Mouse (Mus musculus) brain, embryonic 18.5 days (tissue): ENCODE measurements around the gene Cyp17a1.

Experiments used
- DNase-seq: peaks from one replicate; pipeline ENCODE4 v3.0.0-alpha.2; 2012; ENCODE audit warnings: low read depth, low spot score

Cyp17a1 gene

GRCm38 (mm10) chr19:46670691-46671090 lies 2.3 kb downstream of the Cyp17a1 start:
- DNase-seq: no peak

DNA sequence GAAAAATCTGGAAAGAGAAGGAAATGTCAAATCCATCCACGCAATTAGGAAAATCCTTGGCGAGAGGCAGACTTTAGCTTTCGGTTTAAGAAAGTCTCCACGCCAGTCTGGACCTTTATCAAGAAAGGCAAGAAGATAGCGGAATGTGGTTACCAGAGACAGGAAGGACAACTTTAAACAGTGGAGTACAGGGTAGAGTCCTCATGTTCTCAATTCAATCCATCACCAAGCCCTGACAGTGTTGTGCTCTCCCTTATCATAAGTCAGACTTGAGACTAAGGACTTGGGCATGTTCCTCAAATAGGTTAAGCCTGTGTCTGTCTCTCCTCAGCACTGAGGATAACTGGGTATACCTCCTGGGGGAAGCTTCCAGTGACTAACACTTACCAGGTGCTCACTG lies 3.2 kb downstream of the Cyp17a1 start:
- no peak for DNase-seq

DNA sequence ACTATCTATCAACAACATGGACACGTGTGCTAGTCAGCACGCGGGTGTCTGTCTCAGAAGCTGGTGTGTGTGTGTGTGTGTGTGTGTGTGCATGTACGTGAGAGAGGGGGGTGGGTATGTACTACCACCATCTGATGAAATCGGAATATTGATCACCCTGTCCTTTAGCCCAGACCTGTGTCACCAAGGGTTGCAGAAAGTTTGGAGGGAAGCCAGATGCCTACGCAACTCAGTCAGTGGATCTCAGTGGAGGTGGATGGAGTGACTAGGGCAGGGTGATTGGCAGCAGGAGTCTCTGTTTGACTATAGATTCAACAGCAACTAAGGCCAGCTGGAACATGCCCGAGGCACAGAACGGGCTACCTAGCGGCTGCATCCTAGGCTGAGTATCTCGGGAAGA lies 4.7 kb downstream of the Cyp17a1 start:
- no peak for DNase-seq

DNA sequence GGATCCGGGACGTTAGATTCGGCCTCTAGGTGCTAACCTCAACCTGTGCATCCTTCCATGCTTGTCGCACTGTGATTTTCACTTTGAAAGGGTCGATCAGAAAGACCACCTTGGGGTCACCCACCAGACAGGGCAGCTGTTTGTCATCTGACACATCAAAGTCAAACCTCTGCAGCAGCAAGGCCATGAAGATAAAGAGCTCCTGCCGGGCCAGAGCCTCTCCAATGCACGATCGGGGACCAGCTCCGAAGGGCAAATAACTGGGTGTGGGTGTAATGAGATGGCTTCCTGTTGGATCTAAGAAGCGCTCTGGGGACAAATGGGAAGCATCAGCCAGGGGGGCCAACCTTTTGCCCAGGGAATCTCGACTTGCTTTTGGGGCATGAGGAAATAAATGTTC lies 5.7 kb downstream of the Cyp17a1 start:
- DNase-seq: no peak

- no peak for DNase-seq
Observed at GRCm38 (mm10) chr19:46665474-46665873, 7.5 kb downstream of the Cyp17a1 start.

DNA sequence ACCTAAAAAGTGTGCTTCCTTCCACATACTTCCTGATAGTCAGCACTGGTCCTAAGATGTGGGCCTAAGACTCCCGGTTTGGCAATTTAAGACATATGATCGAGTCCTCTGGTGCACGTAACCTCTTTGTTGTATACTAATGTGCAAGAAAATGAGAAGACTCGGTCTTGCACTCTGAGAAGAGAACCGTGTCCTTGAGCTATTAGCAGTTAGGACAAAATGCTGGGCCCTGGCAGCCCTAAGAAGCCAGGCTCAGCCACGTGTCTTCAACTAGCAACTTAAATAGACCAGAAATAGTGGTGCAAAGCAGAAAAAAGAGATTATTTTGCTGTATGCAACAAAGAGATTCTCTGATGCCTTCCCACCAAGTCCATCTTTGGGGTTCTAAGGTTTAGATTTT lies 10.2 kb downstream of the Cyp17a1 start:
- DNase-seq: no peak

GRCm38 (mm10) chr19:46662214-46662613 lies 10.8 kb downstream of the Cyp17a1 start:
- no peak for DNase-seq

- no peak for DNase-seq
Observed at GRCm38 (mm10) chr19:46661511-46661910, 11.5 kb downstream of the Cyp17a1 start.

DNA sequence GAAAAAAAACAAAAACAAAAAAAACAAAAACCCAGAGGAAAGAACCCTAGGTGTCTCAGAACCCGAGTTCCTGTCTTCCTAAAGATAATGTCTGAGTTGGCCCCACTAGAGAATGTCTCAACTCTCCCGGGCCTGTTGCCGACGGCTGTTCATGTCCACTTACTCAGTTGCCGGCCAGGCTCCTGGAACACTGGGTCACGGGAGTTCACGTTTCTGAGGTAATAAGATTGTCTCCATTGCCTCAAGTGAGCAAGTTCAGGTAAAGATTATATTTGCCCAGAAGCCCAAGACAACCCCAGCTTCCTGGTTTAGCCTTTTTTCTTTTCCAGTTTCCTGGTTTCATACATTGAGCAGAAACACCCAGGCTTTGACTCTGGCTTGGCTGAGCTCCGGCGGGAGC lies 14.1 kb downstream of the Cyp17a1 start:
- DNase-seq: no peak

GRCm38 (mm10) chr19:46658348-46658747 lies 14.6 kb downstream of the Cyp17a1 start:
- no peak for DNase-seq

DNA sequence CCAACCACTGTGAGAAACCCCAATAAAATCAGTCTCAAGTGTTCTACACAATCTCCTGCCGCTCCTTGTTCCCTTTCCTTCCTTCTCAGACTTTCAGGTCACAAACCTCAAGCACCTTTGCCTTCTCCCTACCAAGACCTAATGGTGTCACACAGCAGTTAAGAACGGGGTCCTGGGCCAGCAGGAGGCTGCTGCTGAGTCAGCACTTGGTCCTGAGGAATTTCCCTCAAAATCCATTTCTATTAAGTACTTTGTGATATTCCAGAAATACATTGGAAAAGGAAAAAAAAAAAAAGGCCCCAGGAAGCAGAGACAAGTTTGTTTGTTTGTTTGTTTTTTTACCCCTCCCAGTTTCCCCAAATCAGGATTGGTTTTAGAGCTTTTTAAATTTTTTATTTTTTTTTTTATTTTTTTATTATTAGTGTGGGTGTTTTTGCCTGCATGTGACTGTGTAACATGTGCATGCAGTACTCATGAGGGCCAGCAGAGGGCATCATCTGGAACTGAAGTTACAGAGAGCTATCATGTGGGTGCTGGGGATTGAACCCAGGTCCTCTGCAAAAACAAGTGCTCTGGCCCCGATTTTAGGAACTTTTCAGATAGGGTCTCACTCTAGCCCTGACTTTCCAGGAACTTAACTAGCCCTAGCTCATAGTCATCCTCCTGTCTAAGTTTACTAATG lies 15.5 kb downstream of the Cyp17a1 start:
- no peak for DNase-seq

- DNase-seq: no peak
Observed at GRCm38 (mm10) chr19:46656151-46656840, 16.7 kb downstream of the Cyp17a1 start.

DNA sequence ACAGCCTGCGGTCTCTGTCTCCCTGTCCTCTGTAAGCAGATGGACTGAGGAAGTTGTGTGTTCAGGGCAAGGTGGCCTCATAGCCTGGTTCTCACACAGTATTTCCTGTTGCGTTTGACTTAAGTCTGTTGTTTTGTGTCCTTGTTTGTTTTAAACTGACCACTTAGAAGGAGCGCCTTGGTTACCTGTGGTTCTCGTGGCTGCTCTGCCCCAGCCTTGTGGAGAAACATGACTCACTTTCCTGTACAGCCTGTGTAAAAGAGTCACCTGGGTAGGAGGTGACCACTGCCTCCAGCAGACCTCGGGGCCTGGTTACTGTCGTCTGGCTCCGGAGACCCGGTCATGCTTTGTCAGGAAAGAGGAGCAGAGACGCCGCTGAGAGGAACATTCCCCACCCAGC lies 17.3 kb downstream of the Cyp17a1 start:
- DNase-seq: no peak

- no peak for DNase-seq
Observed at GRCm38 (mm10) chr19:46653616-46654235, 19.2 kb downstream of the Cyp17a1 start.

DNA sequence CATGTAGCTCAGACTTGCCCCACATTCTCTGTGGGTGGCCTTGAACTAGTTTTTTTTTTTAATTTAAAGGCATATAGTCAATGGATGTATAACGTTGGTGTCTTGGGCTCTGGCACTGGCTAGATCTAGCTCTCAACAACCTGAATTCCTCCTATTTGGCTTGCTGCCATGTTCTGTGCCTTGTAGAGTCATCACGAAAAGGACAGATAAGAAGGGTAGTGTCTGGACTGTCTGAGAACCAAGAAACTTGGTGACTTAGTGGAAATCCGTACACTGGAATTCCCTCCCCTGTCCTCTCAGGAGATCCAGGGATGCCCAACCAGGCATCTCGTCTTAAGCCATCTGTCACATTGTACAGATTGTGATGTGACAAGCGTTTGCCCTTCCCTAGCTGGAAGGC lies 19.8 kb downstream of the Cyp17a1 start:
- DNase-seq: no peak

GRCm38 (mm10) chr19:46648565-46648964 lies 24.4 kb downstream of the Cyp17a1 start:
- DNase-seq: no peak

- no peak for DNase-seq
Observed at GRCm38 (mm10) chr19:46647850-46648249, 25.1 kb downstream of the Cyp17a1 start.

GRCm38 (mm10) chr19:46647254-46647653 lies 25.7 kb downstream of the Cyp17a1 start:
- no peak for DNase-seq

DNA sequence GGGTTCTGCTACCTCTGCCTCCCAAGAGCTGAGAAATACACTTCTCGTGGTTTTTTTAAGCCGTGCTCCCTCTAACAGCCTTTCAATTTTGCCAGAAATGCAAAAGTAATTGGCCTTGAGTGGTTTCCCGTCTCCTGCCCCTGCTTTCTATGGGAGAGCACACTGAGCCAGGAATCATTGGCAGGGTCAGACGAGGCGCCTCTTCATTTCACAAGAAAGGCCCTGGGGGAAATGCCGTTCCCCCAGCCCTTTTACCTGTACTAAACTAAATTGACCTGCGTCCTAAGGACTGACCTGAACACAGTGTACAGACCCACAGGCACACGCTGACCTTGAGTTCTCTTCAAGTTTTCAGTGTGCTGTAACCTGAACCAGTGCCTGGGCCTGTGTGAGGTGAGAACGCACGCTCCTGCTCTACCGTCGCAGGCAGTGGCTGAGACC lies 26.9 kb downstream of the Cyp17a1 start:
- no peak for DNase-seq

- DNase-seq: peak; percentile 26
Observed at GRCm38 (mm10) chr19:46644793-46645602, 28.0 kb downstream of the Cyp17a1 start.

DNA sequence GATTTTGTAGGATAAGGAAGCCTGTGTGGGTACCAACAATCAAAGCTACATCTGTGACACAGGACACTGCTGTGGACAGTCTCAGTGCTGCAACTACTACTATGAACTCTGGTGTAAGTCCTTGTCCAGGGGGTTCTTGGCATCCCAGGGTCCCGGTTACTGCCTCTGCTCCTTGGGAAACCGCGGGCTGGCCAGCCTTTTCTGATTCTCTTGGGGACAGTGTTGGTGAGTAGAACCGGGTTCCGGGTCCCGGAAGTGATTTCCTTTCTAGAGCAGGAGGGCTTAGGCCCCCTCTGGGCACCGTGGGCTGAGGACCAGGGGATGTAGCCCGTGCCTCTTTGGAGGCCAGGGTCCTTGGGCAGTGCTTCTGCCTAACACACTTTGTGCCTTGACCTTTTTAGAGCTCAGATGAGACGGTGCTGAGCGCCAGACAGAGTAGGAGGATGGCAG lies 28.6 kb downstream of the Cyp17a1 start:
- no peak for DNase-seq

GRCm38 (mm10) chr19:46643236-46643635 lies 29.7 kb downstream of the Cyp17a1 start:
- DNase-seq: no peak
